Mouse (Mus musculus) E14TG2a.4 (cell line): ENCODE results near the gene Flcn.

Experiments used
- H3K27me3 ChIP-seq: 2 replicates; pipeline ENCODE4 v1.6.1; 2014; ENCODE audit warnings: low read length, control low read depth; ENCODE audit not compliant: insufficient read depth
- H3K36me3 ChIP-seq: 2 replicates; pipeline ENCODE4 v1.6.1; 2014; ENCODE audit warnings: low read length, control low read depth; ENCODE audit not compliant: insufficient read depth
- H3K4me1 ChIP-seq: replicated peaks from 2 replicates; pipeline ENCODE4 v1.6.1; 2014; ENCODE audit warnings: low read depth, low read length, control low read depth
- H3K4me3 ChIP-seq: replicated peaks from 2 replicates; pipeline ENCODE4 v1.5.1; 2014; ENCODE audit warnings: mild to moderate bottlenecking, low read length
- H3K9me3 ChIP-seq: 2 replicates; pipeline ENCODE4 v1.6.1; 2014; ENCODE audit warnings: low read length, control low read depth
- CTCF ChIP-seq: conservative IDR thresholded peaks from 2 replicates; pipeline ENCODE4 v1.5.1; 2014; ENCODE audit warnings: low read length
- NANOG ChIP-seq: IDR thresholded peaks from 2 replicates; pipeline ENCODE4 v1.6.1; 2014; ENCODE audit warnings: borderline replicate concordance, low read length, mixed read lengths
- POU5F1 ChIP-seq: IDR thresholded peaks from 2 replicates; pipeline ENCODE4 v1.6.1; 2014; ENCODE audit warnings: low read length, borderline replicate concordance

Flcn gene

DNA sequence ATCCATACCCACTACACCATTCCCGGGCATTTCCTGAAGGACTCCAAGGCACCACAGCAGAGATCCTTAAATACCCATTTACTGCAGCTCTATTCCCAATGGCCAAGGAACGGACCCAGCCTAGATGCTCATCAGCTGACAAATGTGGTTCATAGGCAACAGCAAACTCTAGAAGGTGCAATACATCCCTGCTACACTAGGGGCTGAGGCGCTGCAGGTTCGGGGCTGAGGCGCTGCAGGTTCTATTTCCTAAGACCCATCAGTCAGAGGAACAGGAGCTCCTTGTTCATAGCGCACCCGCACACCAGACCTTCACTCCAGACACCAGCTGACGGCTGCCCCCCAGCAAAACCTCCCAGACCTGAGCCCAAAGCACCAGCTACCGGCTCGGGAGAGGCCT is 9.4 kb downstream of the Flcn start:
- H3K36me3 ChIP-seq: peaks cover 97% of the 10 kb centered on the region
- no peaks in the 10 kb centered on the region for H3K27me3 ChIP-seq
- no peak overlapping the region for H3K4me3 ChIP-seq
- peaks cover 36% of the 10 kb centered on the region for H3K4me1 ChIP-seq
- TF ChIP-seq CTCF (peak; percentile 43), NANOG (no peak)
- no peaks in the 10 kb centered on the region for H3K9me3 ChIP-seq

GRCm38 (mm10) chr11:59793390-59793789 is 16.4 kb downstream of the Flcn start:
- Histone ChIP-seq H3K27me3 (no peaks in the 10 kb centered on the region), H3K4me3 (no peak overlapping the region), H3K36me3 (peaks cover 73% of the 10 kb centered on the region), H3K4me1 (peaks cover 20% of the 10 kb centered on the region), H3K9me3 (no peaks in the 10 kb centered on the region)
- TF ChIP-seq POU5F1 (no peak), CTCF (no peak)

- TF ChIP-seq POU5F1 (no peak), CTCF (no peak), NANOG (no peak)
- Histone ChIP-seq H3K27me3 (peaks cover 10% of the 10 kb centered on the region), H3K4me3 (no peak overlapping the region), H3K4me1 (peaks cover 21% of the 10 kb centered on the region), H3K36me3 (peaks cover 45% of the 10 kb centered on the region), H3K9me3 (no peaks in the 10 kb centered on the region)
Measured at GRCm38 (mm10) chr11:59789311-59789710, 20.5 kb downstream of the Flcn start.

DNA sequence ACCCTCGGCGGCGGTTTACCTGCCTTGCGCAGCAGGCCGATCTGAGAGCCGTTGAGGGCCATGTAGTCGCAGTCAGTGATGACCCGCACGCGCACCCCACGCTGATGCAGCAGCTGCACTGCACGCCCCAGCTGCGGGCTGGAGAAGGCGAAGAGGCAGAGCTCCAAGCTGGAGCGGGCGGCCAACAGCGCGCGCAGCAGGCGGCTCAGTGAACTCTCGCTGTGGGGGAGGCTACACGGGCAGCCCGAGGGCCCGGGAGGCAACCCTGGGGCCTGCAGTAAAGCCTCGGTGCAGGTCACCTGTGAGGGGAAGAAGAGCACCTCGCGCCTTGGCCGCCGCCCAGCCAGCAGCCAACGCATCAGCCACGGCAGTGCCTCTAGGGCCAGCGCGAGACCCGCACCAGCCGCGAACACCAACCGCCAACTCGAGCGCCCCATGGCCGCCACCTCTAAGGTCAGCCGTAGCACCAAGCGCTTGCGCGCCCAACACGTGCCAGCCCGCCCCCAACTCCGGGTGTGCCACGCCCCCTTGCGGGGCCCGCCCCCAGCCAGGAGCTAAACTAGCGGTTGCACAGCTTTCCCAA is 22.5 kb downstream of the Flcn start, which contains the start of gene Pld6:
TSS of gene Pld6 (minus strand) at position 447 of the 583 bp plus-strand sequence.
- peaks cover 17% of the 10 kb centered on the region for H3K4me1 ChIP-seq
- H3K36me3 ChIP-seq: peaks cover 38% of the 10 kb centered on the region
- peak within 1 kb of the TSS; percentile 85 for H3K4me3 ChIP-seq
- TF ChIP-seq CTCF (no peak), NANOG (no peak), POU5F1 (no peak)
- H3K27me3 ChIP-seq: peaks cover 10% of the 10 kb centered on the region
- no peaks in the 10 kb centered on the region for H3K9me3 ChIP-seq

DNA sequence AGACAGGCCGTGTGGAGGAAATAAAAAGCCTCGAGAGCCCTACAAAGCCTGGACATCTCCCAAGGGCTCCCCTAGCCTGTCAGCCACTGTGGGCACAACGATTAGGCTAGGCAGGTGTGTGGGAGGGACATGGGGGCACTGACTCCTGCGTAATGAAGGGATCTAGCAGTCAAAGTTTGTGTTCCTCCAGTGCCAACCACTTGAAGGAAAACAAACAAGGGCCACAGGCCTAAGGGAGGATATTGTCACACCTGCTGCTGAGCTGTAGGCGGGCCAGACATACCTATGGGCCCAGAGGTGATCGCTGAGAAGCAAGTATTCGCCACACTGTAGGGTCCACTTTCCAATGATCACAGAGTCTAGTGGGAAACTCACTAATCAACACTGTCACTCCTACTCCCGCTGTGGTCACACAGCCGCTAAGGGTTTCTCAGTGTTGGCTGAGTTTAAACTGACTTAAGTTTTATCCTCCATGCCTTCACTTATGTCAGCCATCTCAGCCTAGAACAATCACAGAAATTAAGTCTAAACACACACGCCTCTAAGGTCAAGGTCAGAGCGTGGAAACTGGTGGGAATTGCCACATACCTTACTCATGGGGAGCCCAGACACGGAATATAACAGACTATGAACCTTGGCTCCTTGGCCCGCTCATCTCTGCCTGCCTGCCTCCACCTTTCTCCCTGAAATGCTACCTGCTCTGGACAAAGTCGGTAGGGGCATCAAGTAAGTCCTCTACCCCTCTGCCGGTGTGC is 23.2 kb downstream of the Flcn start:
- Histone ChIP-seq H3K9me3 (no peaks in the 10 kb centered on the region), H3K4me1 (peaks cover 21% of the 10 kb centered on the region), H3K4me3 (peak overlapping the region; percentile 85), H3K27me3 (peaks cover 10% of the 10 kb centered on the region), H3K36me3 (peaks cover 31% of the 10 kb centered on the region)
- no peak for TF ChIP-seq POU5F1
- TF ChIP-seq CTCF: no peak
- no peak for TF ChIP-seq NANOG

- no peak for TF ChIP-seq POU5F1
- TF ChIP-seq CTCF: no peak
- Histone ChIP-seq H3K9me3 (no peaks in the 10 kb centered on the region), H3K4me1 (peaks cover 32% of the 10 kb centered on the region), H3K4me3 (no peak overlapping the region), H3K36me3 (peaks cover 24% of the 10 kb centered on the region), H3K27me3 (peaks cover 10% of the 10 kb centered on the region)
Measured at GRCm38 (mm10) chr11:59783591-59783990, 26.2 kb downstream of the Flcn start.

DNA sequence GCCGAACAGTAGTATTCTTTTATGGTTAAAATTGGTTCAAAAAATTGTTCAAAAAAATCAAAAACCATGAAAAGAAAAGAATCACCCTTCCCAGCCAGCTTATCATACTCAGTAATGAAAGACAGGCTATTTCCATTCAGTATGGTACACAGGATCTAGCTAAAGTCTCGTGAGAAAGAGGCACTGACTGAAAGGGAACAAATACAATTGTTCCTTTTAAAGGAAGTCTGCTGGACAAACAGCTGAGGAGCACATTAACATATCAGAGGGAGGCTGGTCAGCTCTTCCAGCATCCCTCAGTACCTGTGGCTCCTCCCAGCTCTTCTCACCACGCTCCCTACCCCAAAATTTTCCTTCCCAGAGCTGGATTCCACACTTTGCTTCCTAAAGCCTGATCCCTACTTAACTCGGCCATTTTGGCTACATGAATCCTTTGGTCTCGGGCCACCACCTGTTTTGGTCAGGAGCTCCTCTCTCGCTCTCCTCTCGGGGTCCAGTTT is 27.7 kb downstream of the Flcn start:
- Histone ChIP-seq H3K4me1 (peaks cover 32% of the 10 kb centered on the region), H3K36me3 (peaks cover 28% of the 10 kb centered on the region), H3K27me3 (peaks cover 10% of the 10 kb centered on the region), H3K9me3 (no peaks in the 10 kb centered on the region), H3K4me3 (no peak overlapping the region)
- no peak for TF ChIP-seq NANOG
- TF ChIP-seq CTCF: no peak
- no peak for TF ChIP-seq POU5F1

GRCm38 (mm10) chr11:59780241-59780640 is 29.6 kb downstream of the Flcn start:
- Histone ChIP-seq H3K4me1 (peaks cover 21% of the 10 kb centered on the region), H3K4me3 (no peak overlapping the region), H3K9me3 (no peaks in the 10 kb centered on the region), H3K27me3 (0 out of 2 replicates have a peak, but pooled peaks cover under 1% of the 10 kb centered on the region), H3K36me3 (peaks cover 41% of the 10 kb centered on the region)
- TF ChIP-seq POU5F1: no peak
- no peak for TF ChIP-seq NANOG
- TF ChIP-seq CTCF: no peak
